In genomic region chr19:17319770-17320169, GRCm38 (mm10) we compare ENCODE assay signal across 26 mouse cellular contexts. TPM values are rescaled to one million over a fixed set of nuclear protein-coding genes. Genes with fewer than 3 reads are reported as not detected.
DNase-seq lines count a peak whose midpoint lies in the region; ATAC-seq and TF ChIP-seq lines count a peak whose summit lies in the region.
"Had no signal": no experiment of that assay in that cellular context is flagged by ENCODE, and none has a peak within 500 bp of the region (broad histone marks: within the 10 kb centered on the region; RNA-seq: fewer than 3 reads in every experiment).

No protein-coding gene starts in this region.

- H3K4me1 ChIP-seq in liver, adult 2 months (ENCODE audit: control insufficient read depth, insufficient read depth, low read length), result no peaks in the 10 kb centered on the region
- H3K4me1 ChIP-seq in liver, embryonic 12.5 days, result peaks cover 41% of the 10 kb centered on the region
- H3K4me1 ChIP-seq in liver, embryonic 16.5 days (ENCODE audit: control insufficient read depth, low read depth, low read length), result peaks cover 29% of the 10 kb centered on the region
- H3K4me1 ChIP-seq in lung, postnatal 0 days (ENCODE audit: insufficient read depth, low read depth, low read length), result no peaks in the 10 kb centered on the region
- H3K4me1 ChIP-seq: forebrain, embryonic 13.5 days; lung, embryonic 15.5 days; midbrain, embryonic 13.5 days; neural tube, embryonic 12.5 days had no signal

- no peaks in the 10 kb centered on the region for H3K36me3 ChIP-seq in liver, adult 2 months (ENCODE audit: control insufficient read depth, insufficient read depth, low read length)
- H3K36me3 ChIP-seq in liver, embryonic 12.5 days, result peaks cover 2% of the 10 kb centered on the region; the same call in 1 of the 2 replicates
- no peaks in the 10 kb centered on the region for H3K36me3 ChIP-seq in liver, embryonic 16.5 days (ENCODE audit: control insufficient read depth, insufficient read depth)
- no peaks in the 10 kb centered on the region for H3K36me3 ChIP-seq in lung, postnatal 0 days (ENCODE audit: insufficient read depth, low read length)
- H3K36me3 ChIP-seq: heart, embryonic 12.5 days; lung, embryonic 15.5 days; midbrain, embryonic 13.5 days; neural tube, embryonic 12.5 days had no signal

- no peaks in the 10 kb centered on the region for H3K27me3 ChIP-seq in liver, adult 2 months (ENCODE audit: control insufficient read depth, insufficient read depth, low read length)
- H3K27me3 ChIP-seq in liver, embryonic 12.5 days (replicated peaks), result no peaks in the 10 kb centered on the region
- H3K27me3 ChIP-seq in liver, embryonic 16.5 days (ENCODE audit: control insufficient read depth, insufficient read depth, low read depth, low read length), result no peaks in the 10 kb centered on the region
- no peaks in the 10 kb centered on the region for H3K27me3 ChIP-seq in lung, postnatal 0 days (replicated peaks; ENCODE audit: insufficient read depth, low read length)
- H3K27me3 ChIP-seq: forebrain, embryonic 13.5 days; lung, embryonic 15.5 days; midbrain, embryonic 13.5 days; neural tube, embryonic 12.5 days; Patski had no signal

- no peak for TF ChIP-seq EP300 in lung, postnatal 0 days (IDR thresholded peaks at IDR 0.05)

- no peak for TF ChIP-seq CTCF in liver, adult 2 months (IDR thresholded peaks at IDR 0.05; ENCODE audit: low read depth, low read length)
- TF ChIP-seq CTCF in lung, postnatal 0 days (IDR thresholded peaks at IDR 0.05), result no peak

- TF ChIP-seq POLR2A in liver, adult 2 months (IDR thresholded peaks at IDR 0.05; ENCODE audit: extremely low read depth, insufficient read depth, low read length), result no peak

- H3K9me3 ChIP-seq in liver, embryonic 12.5 days (replicated peaks), result no peaks in the 10 kb centered on the region
- no peaks in the 10 kb centered on the region for H3K9me3 ChIP-seq in liver, embryonic 16.5 days (replicated peaks; ENCODE audit: control insufficient read depth, low read length)
- no peaks in the 10 kb centered on the region for H3K9me3 ChIP-seq in lung, postnatal 0 days (ENCODE audit: low read length)
- H3K9me3 ChIP-seq: forebrain, embryonic 13.5 days; G1E; heart, embryonic 12.5 days; lung, embryonic 15.5 days; midbrain, embryonic 13.5 days; neural tube, embryonic 12.5 days had no signal

- no peak overlapping the region for H3K4me3 ChIP-seq in liver, adult 2 months (ENCODE audit: insufficient read depth, low read depth, low read length)
- H3K4me3 ChIP-seq in liver, embryonic 12.5 days, result no peak overlapping the region
- H3K4me3 ChIP-seq in liver, embryonic 16.5 days (ENCODE audit: low read depth, low read length), result no peak overlapping the region
- no peak overlapping the region for H3K4me3 ChIP-seq in lung, postnatal 0 days (ENCODE audit: low read depth, low read length)
- H3K4me3 ChIP-seq: forebrain, embryonic 13.5 days; gastrocnemius, adult 2 months; heart, embryonic 12.5 days; left cerebral cortex, adult 2 months; lung, embryonic 15.5 days; midbrain, embryonic 13.5 days; neural tube, embryonic 12.5 days had no signal

- ATAC-seq in liver, embryonic 12.5 days, result no peak
- no peak for ATAC-seq in liver, embryonic 16.5 days (ENCODE audit: low read depth)
- ATAC-seq in monocyte, adult 5-6 weeks (replicated peaks; ENCODE audit: insufficient number of reproducible peaks, low FRiP score, low TSS enrichment, poor library complexity, severe bottlenecking), result peak; percentile 86; the same call in 1 of the 2 replicates
- ATAC-seq in lung, postnatal 0 days, result no peak
- no peak for ATAC-seq in inflammation-experienced regulatory T-cells, adult 6 months
- ATAC-seq: forebrain, embryonic 13.5 days; midbrain, embryonic 13.5 days; Patski had no signal

- H3K79me2 ChIP-seq in liver, adult 2 months (ENCODE audit: control insufficient read depth, insufficient read depth, low read length), result no peaks in the 10 kb centered on the region

- no peak overlapping the region for H3K9ac ChIP-seq in liver, adult 2 months (ENCODE audit: low read depth, low read length)
- no peak overlapping the region for H3K9ac ChIP-seq in liver, embryonic 12.5 days
- no peak overlapping the region for H3K9ac ChIP-seq in liver, embryonic 16.5 days (ENCODE audit: low read depth, low read length)
- no peak overlapping the region for H3K9ac ChIP-seq in lung, postnatal 0 days (replicated peaks; ENCODE audit: low read depth)
- H3K9ac ChIP-seq: forebrain, embryonic 13.5 days; heart, embryonic 12.5 days; lung, embryonic 15.5 days; midbrain, embryonic 13.5 days; neural tube, embryonic 12.5 days had no signal

- DNase-seq in liver, adult 2 months (ENCODE audit: extremely low read depth, low read depth, low spot score), result peak; percentile 28
- DNase-seq in B cell, adult 2 months, result peak; percentile 37 to 41
- no peak for DNase-seq in lung, postnatal 0 days (ENCODE audit: low spot score)
- DNase-seq in thymus, postnatal 36 days, result no peak
- DNase-seq: adrenal gland, adult 2 months; cerebellum, adult 8-10 months; cerebellum, postnatal 36 days; gastrocnemius, adult 2 months; heart, postnatal 10 days; kidney, adult 2 months; layer of hippocampus, adult 9-11 months; right cerebral cortex, adult 18-20 months; right cerebral cortex, postnatal 4 days had no signal

- 87% methylated on average over 4 of the region's 4 CpGs for WGBS in liver, adult 2 months
- 81% methylated on average over 4 of the region's 4 CpGs for WGBS in liver, embryonic 12.5 days (ENCODE audit: insufficient replicate concordance)
- 74% methylated on average over 4 of the region's 4 CpGs for WGBS in liver, embryonic 16.5 days (ENCODE audit: insufficient replicate concordance)
- WGBS in lung, postnatal 0 days, result 69% methylated on average over 4 of the region's 4 CpGs

- H3K4me2 ChIP-seq in liver, embryonic 12.5 days, result no peak overlapping the region
- no peak overlapping the region for H3K4me2 ChIP-seq in liver, embryonic 16.5 days (ENCODE audit: low read depth, low read length)
- no peak overlapping the region for H3K4me2 ChIP-seq in lung, postnatal 0 days (replicated peaks; ENCODE audit: low read depth, low read length)
- H3K4me2 ChIP-seq: forebrain, embryonic 13.5 days; heart, embryonic 12.5 days; lung, embryonic 15.5 days; midbrain, embryonic 13.5 days; neural tube, embryonic 12.5 days had no signal

- H3K27ac ChIP-seq in liver, adult 2 months (replicated peaks; ENCODE audit: insufficient read depth, low read depth, low read length), result no peak overlapping the region
- H3K27ac ChIP-seq in liver, embryonic 12.5 days, result no peak overlapping the region
- H3K27ac ChIP-seq in liver, embryonic 16.5 days (ENCODE audit: low read length), result 0 out of 2 replicates have a peak overlapping the region, but pooled peaks have one; percentile 4
- no peak overlapping the region for H3K27ac ChIP-seq in lung, postnatal 0 days (ENCODE audit: low read length)
- H3K27ac ChIP-seq: forebrain, embryonic 13.5 days; gastrocnemius, adult 2 months; kidney, postnatal 0 days; left cerebral cortex, adult 2 months; lung, embryonic 15.5 days; midbrain, embryonic 13.5 days; neural tube, embryonic 12.5 days had no signal

RNA-seq across cellular contexts. Expression of gene Gcnt1, which starts 52.9 kb away (rescaled TPM):
- 0.55 and 0.81 TPM in 2 replicates for total RNA-seq in liver, adult 2 months (2014; rRNA removed)
- 0.05 and 0.17 TPM in 2 replicates for polyA plus RNA-seq in liver, adult 2 months (2012; rRNA removed)
- polyA plus RNA-seq in liver, embryonic 12.5 days (2016; fragmentation: Nextera tagmentation; extraction: Ambion mirVana), result 25.2 and 25.9 TPM in 2 replicates
- 18.9 and 21.0 TPM in 2 replicates for polyA plus RNA-seq in liver, embryonic 16.5 days (2015; fragmentation: Nextera tagmentation; extraction: Ambion mirVana)
- 24.1 to 36.0 TPM (median 35.5 TPM) in 3 replicates for total RNA-seq in monocyte, adult 5-6 weeks (2017)
- polyA plus RNA-seq in lung, postnatal 0 days (2015; fragmentation: Nextera tagmentation; extraction: Ambion mirVana), result 2.6 and 2.7 TPM in 2 replicates
- polyA plus RNA-seq in inflammation-experienced regulatory T-cells, adult 6 months (2017; shearing (Covaris generic)), result 1 to 10 TPM; 6.9 to 9.2 (median 7.5) TPM

Comparison
In these comparisons a context has a peak if more than half of its experiments do, and no peak if none do; other contexts are left out.
1. DNase-seq: peak in liver, adult 2 months (single experiment) and B cell, adult 2 months (2 of 2); none in lung, postnatal 0 days (single experiment) and thymus, postnatal 36 days (0 of 2).